Mouse (Mus musculus) neural tube, embryonic 11.5 days (tissue): ENCODE data around the gene Pcbp2. TPM values are rescaled to one million over a fixed set of nuclear protein-coding genes. Genes with fewer than 3 reads are reported as not detected.

Source experiments
- ATAC-seq: fragments of 200-750 bp; cut with Nextera tagmentation; 2 replicates; pipeline ENCODE4 v1.8.0; 2017; ENCODE audit warnings: moderate number of reproducible peaks, mild to moderate bottlenecking, moderate TSS enrichment, moderate library complexity; ENCODE audit not compliant: insufficient read depth, low FRiP score, low TSS enrichment
- DNase-seq: peaks from one replicate; pipeline ENCODE4 v3.0.0-alpha.2; 2015; ENCODE audit warnings: low spot score
- H3K27ac ChIP-seq: fragments of 300-500 bp; sonication (generic); 2 replicates; pipeline ENCODE4 v1.5.1; 2014; ENCODE audit warnings: low read depth, mild to moderate bottlenecking, low read length
- H3K27me3 ChIP-seq: fragments of 300-500 bp; sonication (generic); 2 replicates; pipeline ENCODE4 v1.6.1; 2014; ENCODE audit warnings: mild to moderate bottlenecking, low read length, mixed read lengths; ENCODE audit not compliant: control insufficient read depth, insufficient read depth
- H3K36me3 ChIP-seq: fragments of 300-500 bp; sonication (generic); 2 replicates; pipeline ENCODE4 v1.6.1; 2014; ENCODE audit warnings: mild to moderate bottlenecking, low read length, moderate library complexity, mixed read lengths; ENCODE audit not compliant: control insufficient read depth, insufficient read depth
- H3K4me1 ChIP-seq: fragments of 300-500 bp; sonication (generic); 2 replicates; pipeline ENCODE4 v1.6.1; 2014; ENCODE audit warnings: low read length, mixed read lengths; ENCODE audit not compliant: control insufficient read depth, insufficient read depth
- H3K4me2 ChIP-seq: fragments of 300-500 bp; sonication (generic); 2 replicates; pipeline ENCODE4 v1.6.1; 2014; ENCODE audit warnings: low read depth, mild to moderate bottlenecking, moderate library complexity
- H3K4me3 ChIP-seq: fragments of 300-500 bp; sonication (generic); 2 replicates; pipeline ENCODE4 v1.5.1; 2014; ENCODE audit warnings: low read depth, low read length
- H3K9ac ChIP-seq: fragments of 300-500 bp; sonication (generic); 2 replicates; pipeline ENCODE4 v1.6.1; 2014; ENCODE audit warnings: mild to moderate bottlenecking, low read length
- H3K9me3 ChIP-seq: fragments of 300-500 bp; sonication (generic); 2 replicates; pipeline ENCODE4 v1.6.1; 2016; ENCODE audit warnings: low read length; ENCODE audit not compliant: control insufficient read depth
- WGBS: fragments of 180-500 bp; shearing (Covaris S2); extraction: QIAGEN DNeasy Blood & Tissue Kit; methylation state at CpG from one replicate; pipeline ENCODE4 v1.1.7; 2014; 5-methylcytosine and 5-hydroxymethylcytosine counted together
- polyA plus RNA-seq: library from polyadenylated mRNA; unstranded; fragments of >200 nt; fragmentation: Nextera tagmentation; extraction: Ambion mirVana; gene quantifications from 2 replicates; pipeline ENCODE4 v1.2.1, GENCODE M21; 2014

The Pcbp2 gene
- polyA plus RNA-seq, 1 experiment from 2014 or later: 220 TPM

GRCm38 (mm10) chr15:102506464-102506830 is 36.1 kb downstream of the Pcbp2 start:
- no peak overlapping the region for H3K27ac ChIP-seq
- H3K4me1 ChIP-seq: peaks cover 12% of the 10 kb centered on the region
- no peak overlapping the region for H3K4me3 ChIP-seq
- no peak overlapping the region for H3K9ac ChIP-seq
- WGBS: 66% methylated on average over 2 of the region's 2 CpGs
- DNase-seq (no peak), ATAC-seq (no peak)
- no peak overlapping the region for H3K4me2 ChIP-seq
- H3K9me3 ChIP-seq: no peaks in the 10 kb centered on the region
- peaks cover 15% of the 10 kb centered on the region for H3K36me3 ChIP-seq
- H3K27me3 ChIP-seq: no peaks in the 10 kb centered on the region

- Histone ChIP-seq H3K36me3 (peaks cover 15% of the 10 kb centered on the region), H3K9me3 (no peaks in the 10 kb centered on the region), H3K9ac (no peak overlapping the region), H3K27ac (no peak overlapping the region), H3K4me3 (no peak overlapping the region), H3K4me1 (peaks cover 17% of the 10 kb centered on the region), H3K27me3 (no peaks in the 10 kb centered on the region), H3K4me2 (no peak overlapping the region)
- ATAC-seq (no peak), DNase-seq (no peak)
- 94% methylated on average over 1 of the region's 1 CpGs for WGBS
These were observed 36.5 kb downstream of the Pcbp2 start for GRCm38 (mm10) chr15:102506864-102507263.

- peaks cover 13% of the 10 kb centered on the region for H3K36me3 ChIP-seq
- peaks cover 24% of the 10 kb centered on the region for H3K4me1 ChIP-seq
- ATAC-seq (no peak), DNase-seq (no peak)
- H3K9ac ChIP-seq: no peak overlapping the region
- no peaks in the 10 kb centered on the region for H3K9me3 ChIP-seq
- H3K4me3 ChIP-seq: no peak overlapping the region
- no peaks in the 10 kb centered on the region for H3K27me3 ChIP-seq
- no peak overlapping the region for H3K4me2 ChIP-seq
- no peak overlapping the region for H3K27ac ChIP-seq
These were observed 37.2 kb downstream of the Pcbp2 start for GRCm38 (mm10) chr15:102507561-102507960.

GRCm38 (mm10) chr15:102508336-102508735 is 38.0 kb downstream of the Pcbp2 start:
- Histone ChIP-seq H3K36me3 (peaks cover 12% of the 10 kb centered on the region), H3K27ac (no peak overlapping the region), H3K4me1 (peaks cover 28% of the 10 kb centered on the region), H3K4me3 (no peak overlapping the region), H3K9ac (no peak overlapping the region), H3K27me3 (no peaks in the 10 kb centered on the region), H3K9me3 (no peaks in the 10 kb centered on the region), H3K4me2 (no peak overlapping the region)
- DNase-seq (no peak), ATAC-seq (no peak)
- 88% methylated on average over 3 of the region's 3 CpGs for WGBS

DNA sequence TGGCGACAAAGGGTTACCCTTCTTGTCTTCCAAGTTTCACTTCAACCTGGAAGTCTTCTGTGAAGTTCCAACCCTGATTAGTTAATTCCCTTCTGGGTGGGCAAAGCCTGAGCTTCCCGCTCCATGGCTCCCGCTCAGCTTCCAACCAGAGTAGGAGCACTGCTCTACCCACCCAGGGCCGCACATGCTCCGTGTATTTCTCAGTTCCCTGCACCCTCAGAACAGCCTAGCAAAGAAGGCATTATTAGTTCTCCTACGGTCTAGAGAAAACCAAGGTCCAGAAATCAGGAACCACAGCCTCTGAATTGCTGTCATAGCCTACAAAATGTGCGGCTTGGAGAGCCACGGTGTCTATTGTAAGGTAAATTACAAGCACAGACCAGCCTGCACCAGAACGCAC is 39.8 kb downstream of the Pcbp2 start:
- 7% methylated on average over 9 of the region's 9 CpGs for WGBS
- peak; percentile 61 for ATAC-seq
- H3K4me3 ChIP-seq: peak overlapping the region; percentile 61
- H3K36me3 ChIP-seq: no peaks in the 10 kb centered on the region
- H3K4me1 ChIP-seq: peaks cover 28% of the 10 kb centered on the region
- H3K4me2 ChIP-seq: peak overlapping the region; percentile 96
- no peak for DNase-seq
- H3K9me3 ChIP-seq: no peaks in the 10 kb centered on the region
- peak overlapping the region; percentile 78 for H3K27ac ChIP-seq
- no peaks in the 10 kb centered on the region for H3K27me3 ChIP-seq
- peak overlapping the region; percentile 71 for H3K9ac ChIP-seq

DNA sequence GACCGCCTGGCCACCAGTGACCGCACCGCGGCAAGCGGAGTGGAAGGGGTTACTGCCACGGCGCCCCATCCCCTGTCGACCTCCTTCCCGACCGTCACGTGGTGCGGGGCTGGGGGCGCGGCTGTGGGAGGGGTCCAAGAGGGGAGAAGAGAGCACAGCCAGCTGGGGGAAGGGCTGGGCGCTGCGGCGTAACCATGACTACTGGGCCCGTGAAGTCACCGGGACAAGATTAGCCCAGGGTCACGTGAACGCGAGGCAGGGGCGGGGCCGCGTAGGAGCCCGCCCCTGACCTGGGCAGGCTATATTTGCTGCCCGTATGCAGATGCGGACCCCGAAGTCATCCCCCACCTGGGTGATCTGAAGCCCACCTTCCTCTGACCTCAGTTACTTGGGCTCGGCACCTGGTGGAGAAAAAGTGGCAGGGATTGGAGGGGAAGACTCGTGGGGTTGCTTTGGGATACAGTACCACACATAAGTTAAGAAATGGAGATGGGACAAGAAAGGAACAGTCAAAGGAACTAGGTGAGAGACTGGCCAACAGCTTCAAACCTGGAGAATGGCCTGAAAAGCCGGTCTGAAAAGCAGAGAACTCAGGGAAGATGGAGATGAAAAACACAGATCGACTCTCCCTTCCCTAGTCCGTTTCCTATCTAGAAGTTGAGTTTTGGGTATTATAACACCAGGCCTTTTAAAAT is 40.4 kb downstream of the Pcbp2 start:
- H3K4me2 ChIP-seq: peak overlapping the region; percentile 96
- peak; percentile 96 for ATAC-seq
- H3K4me3 ChIP-seq: peak overlapping the region; percentile 61
- peak overlapping the region; percentile 71 for H3K9ac ChIP-seq
- peak overlapping the region; percentile 78 for H3K27ac ChIP-seq
- H3K27me3 ChIP-seq: no peaks in the 10 kb centered on the region
- H3K4me1 ChIP-seq: peaks cover 33% of the 10 kb centered on the region
- no peaks in the 10 kb centered on the region for H3K9me3 ChIP-seq
- 4% methylated on average over 34 of the region's 34 CpGs for WGBS
- peak; percentile 96 for DNase-seq
- no peaks in the 10 kb centered on the region for H3K36me3 ChIP-seq

DNA sequence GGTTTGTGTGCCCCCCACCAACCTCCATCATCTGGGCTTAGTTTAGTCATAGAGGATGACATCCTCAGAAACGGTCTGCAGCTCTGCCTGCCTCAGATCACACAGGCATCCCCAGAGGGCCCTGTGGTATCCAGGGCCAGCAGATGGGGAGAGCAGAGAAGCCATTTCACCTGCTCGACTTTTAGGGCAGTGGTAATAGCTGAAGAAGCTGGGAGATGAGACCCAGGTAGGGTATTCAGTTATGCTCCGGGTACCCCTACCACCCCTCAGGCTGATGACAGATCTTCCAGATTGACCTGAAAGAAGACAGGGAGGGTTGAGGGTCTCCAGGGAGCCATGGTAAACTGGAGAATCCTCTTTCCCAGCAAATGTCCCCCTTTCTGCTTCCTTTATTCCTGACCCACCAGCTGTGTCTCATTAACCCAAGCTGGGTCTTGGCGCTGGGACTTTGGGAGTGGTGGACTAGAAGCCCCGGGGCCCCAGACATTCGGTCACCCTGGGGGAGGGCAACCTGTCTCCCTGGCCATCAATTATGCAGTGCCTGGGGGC is 41.0 kb downstream of the Pcbp2 start:
- Histone ChIP-seq H3K27me3 (no peaks in the 10 kb centered on the region), H3K9me3 (no peaks in the 10 kb centered on the region), H3K36me3 (no peaks in the 10 kb centered on the region), H3K4me1 (peaks cover 39% of the 10 kb centered on the region), H3K27ac (peak overlapping the region; percentile 78), H3K4me2 (peak overlapping the region; percentile 96), H3K9ac (peak overlapping the region; percentile 18), H3K4me3 (peak overlapping the region; percentile 61)
- peak; percentile 59 for DNase-seq
- ATAC-seq: peak; percentile 28
- WGBS: 7% methylated on average over 6 of the region's 6 CpGs

DNA sequence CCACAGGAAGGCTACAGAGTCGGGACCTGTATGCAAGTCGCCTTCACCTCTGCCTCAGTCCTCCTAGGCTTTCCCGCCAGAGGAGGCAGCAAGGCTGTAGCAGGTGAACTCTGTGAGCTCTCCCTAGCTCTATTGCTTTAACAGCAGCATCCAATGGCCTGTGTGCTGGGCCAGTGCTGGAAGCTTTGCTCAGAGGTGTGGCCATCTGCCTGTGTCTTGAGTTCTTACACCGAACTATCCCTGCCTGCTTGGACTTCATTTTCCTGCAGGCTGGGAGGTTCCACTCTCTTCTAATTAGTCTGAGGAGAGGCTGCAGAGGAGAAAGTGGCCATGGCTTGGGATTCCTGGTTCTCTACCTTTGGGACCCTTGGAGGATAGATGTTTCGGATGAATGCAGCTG is 41.7 kb downstream of the Pcbp2 start:
- peak overlapping the region; percentile 96 for H3K4me2 ChIP-seq
- peaks cover 39% of the 10 kb centered on the region for H3K4me1 ChIP-seq
- no peaks in the 10 kb centered on the region for H3K36me3 ChIP-seq
- no peak for ATAC-seq
- DNase-seq: no peak
- 27% methylated on average over 5 of the region's 5 CpGs for WGBS
- peak overlapping the region; percentile 78 for H3K27ac ChIP-seq
- 0 out of 2 replicates have a peak overlapping the region, but pooled peaks have one; percentile 15 for H3K4me3 ChIP-seq
- H3K9ac ChIP-seq: peak overlapping the region; percentile 39; the same call in 1 of the 2 replicates
- H3K9me3 ChIP-seq: no peaks in the 10 kb centered on the region
- no peaks in the 10 kb centered on the region for H3K27me3 ChIP-seq

GRCm38 (mm10) chr15:102512471-102512870 is 42.1 kb downstream of the Pcbp2 start:
- Histone ChIP-seq H3K36me3 (no peaks in the 10 kb centered on the region), H3K4me2 (peak overlapping the region; percentile 96), H3K9ac (peak overlapping the region; percentile 31; the same call in 1 of the 2 replicates), H3K9me3 (no peaks in the 10 kb centered on the region), H3K4me1 (peaks cover 39% of the 10 kb centered on the region), H3K4me3 (no peak overlapping the region), H3K27ac (peak overlapping the region; percentile 78), H3K27me3 (no peaks in the 10 kb centered on the region)
- ATAC-seq (no peak), DNase-seq (no peak)
